Mouse (Mus musculus): ENCODE data around the gene Ift46. TPM values are rescaled to one million over a fixed set of nuclear protein-coding genes. Genes with fewer than 3 reads are reported as not detected.

The Ift46 gene
- polyA plus RNA-seq, 1 experiment from 2014 or later: 144 TPM

DNA sequence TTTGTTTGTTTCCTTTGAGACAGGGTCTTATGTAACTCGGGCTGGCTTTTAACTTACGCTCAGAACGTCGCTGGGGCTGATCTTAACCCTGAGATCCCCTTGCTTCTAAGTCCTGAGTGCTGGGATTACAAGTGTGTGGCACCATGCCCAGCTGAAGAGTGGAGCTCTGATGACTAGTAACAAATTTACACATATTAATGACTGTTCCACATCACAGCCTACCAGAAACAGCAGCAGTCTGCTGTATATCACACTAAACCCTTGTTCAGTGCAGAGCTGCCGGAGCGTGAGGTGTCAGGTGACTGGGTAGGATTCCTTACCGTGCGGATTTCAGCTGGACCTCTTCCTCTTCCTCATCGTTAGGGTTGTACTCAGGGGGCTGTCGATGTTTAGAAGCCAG lies 42.6 kb downstream of the Ift46 start:
- no peak overlapping the region for H3K9ac ChIP-seq (ENCODE audit: low read length)
- no peak overlapping the region for H3K27ac ChIP-seq (ENCODE audit: low read depth, low read length)
- no peak overlapping the region for H3K4me2 ChIP-seq (ENCODE audit: low read depth)
- H3K36me3 ChIP-seq (ENCODE audit: control insufficient read depth, insufficient read depth, low read length): peaks cover 44% of the 10 kb centered on the region
- WGBS: 94% methylated on average over 10 of the region's 10 CpGs
- ATAC-seq (ENCODE audit: insufficient read depth, low FRiP score, low TSS enrichment) (no peak), DNase-seq (ENCODE audit: low spot score) (no peak)
- H3K9me3 ChIP-seq (ENCODE audit: control insufficient read depth, low read length): no peaks in the 10 kb centered on the region
- no peak overlapping the region for H3K4me3 ChIP-seq (ENCODE audit: low read depth, low read length)
- H3K4me1 ChIP-seq (ENCODE audit: control insufficient read depth, insufficient read depth, low read length): no peaks in the 10 kb centered on the region
- H3K27me3 ChIP-seq (ENCODE audit: control insufficient read depth, insufficient read depth, low read length): no peaks in the 10 kb centered on the region

DNA sequence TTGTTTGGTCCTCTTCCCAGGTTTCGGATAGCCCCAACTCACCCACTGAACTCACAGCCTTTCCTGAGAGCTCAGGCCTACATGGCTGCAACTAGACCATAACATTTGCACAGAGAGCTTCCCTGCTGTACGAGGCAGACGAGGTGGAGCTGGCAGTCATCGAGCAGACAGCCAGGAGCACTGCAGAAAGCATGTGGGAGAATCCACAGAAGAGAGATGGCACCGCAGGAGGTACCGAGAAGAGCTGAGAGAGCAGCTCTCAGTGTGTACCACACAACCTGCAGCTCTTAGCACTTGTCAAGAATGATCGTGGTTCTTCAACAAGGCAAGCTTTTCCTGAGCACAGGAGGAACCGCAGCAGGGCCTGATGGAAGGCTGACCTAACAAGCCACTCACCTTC lies 46.5 kb downstream of the Ift46 start:
- ATAC-seq (ENCODE audit: insufficient read depth, low FRiP score, low TSS enrichment) (no peak), DNase-seq (ENCODE audit: low spot score) (no peak)
- H3K27me3 ChIP-seq (ENCODE audit: control insufficient read depth, insufficient read depth, low read length): no peaks in the 10 kb centered on the region
- H3K27ac ChIP-seq (ENCODE audit: low read depth, low read length): no peak overlapping the region
- H3K36me3 ChIP-seq (ENCODE audit: control insufficient read depth, insufficient read depth, low read length): peaks cover 46% of the 10 kb centered on the region
- no peak overlapping the region for H3K4me2 ChIP-seq (ENCODE audit: low read depth)
- no peaks in the 10 kb centered on the region for H3K4me1 ChIP-seq (ENCODE audit: control insufficient read depth, insufficient read depth, low read length)
- H3K4me3 ChIP-seq (ENCODE audit: low read depth, low read length): no peak overlapping the region
- H3K9me3 ChIP-seq (ENCODE audit: control insufficient read depth, low read length): no peaks in the 10 kb centered on the region
- no peak overlapping the region for H3K9ac ChIP-seq (ENCODE audit: low read length)
- 95% methylated on average over 8 of the region's 8 CpGs for WGBS

DNA sequence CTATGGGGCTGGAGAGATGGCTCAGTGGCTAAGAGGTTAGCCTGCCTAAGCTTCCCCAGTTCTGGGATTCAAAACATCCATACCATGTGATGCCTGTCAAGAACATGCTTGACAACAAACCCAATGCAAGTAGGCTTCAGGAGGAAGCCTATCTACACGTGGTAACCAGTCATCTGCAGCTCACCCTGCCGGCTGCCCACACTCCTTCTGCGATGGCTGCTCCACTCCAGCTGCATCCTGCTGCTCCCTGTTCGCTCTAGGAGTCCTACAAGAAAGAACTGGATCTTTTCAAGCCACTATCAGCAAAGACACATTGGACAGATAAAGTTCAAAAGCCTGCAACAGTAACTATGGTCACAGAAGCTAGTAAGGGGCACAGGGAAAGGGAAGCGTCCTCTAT lies 49.8 kb downstream of the Ift46 start:
- Histone ChIP-seq H3K4me1 (ENCODE audit: control insufficient read depth, insufficient read depth, low read length) (no peaks in the 10 kb centered on the region), H3K9ac (ENCODE audit: low read length) (no peak overlapping the region), H3K27ac (ENCODE audit: low read depth, low read length) (no peak overlapping the region), H3K27me3 (ENCODE audit: control insufficient read depth, insufficient read depth, low read length) (no peaks in the 10 kb centered on the region), H3K4me3 (ENCODE audit: low read depth, low read length) (no peak overlapping the region), H3K4me2 (ENCODE audit: low read depth) (no peak overlapping the region), H3K36me3 (ENCODE audit: control insufficient read depth, insufficient read depth, low read length) (peaks cover 53% of the 10 kb centered on the region), H3K9me3 (ENCODE audit: control insufficient read depth, low read length) (no peaks in the 10 kb centered on the region)
- 89% methylated on average over 5 of the region's 5 CpGs for WGBS
- no peak for ATAC-seq (ENCODE audit: insufficient read depth, low FRiP score, low TSS enrichment)
- no peak for DNase-seq (ENCODE audit: low spot score)

DNA sequence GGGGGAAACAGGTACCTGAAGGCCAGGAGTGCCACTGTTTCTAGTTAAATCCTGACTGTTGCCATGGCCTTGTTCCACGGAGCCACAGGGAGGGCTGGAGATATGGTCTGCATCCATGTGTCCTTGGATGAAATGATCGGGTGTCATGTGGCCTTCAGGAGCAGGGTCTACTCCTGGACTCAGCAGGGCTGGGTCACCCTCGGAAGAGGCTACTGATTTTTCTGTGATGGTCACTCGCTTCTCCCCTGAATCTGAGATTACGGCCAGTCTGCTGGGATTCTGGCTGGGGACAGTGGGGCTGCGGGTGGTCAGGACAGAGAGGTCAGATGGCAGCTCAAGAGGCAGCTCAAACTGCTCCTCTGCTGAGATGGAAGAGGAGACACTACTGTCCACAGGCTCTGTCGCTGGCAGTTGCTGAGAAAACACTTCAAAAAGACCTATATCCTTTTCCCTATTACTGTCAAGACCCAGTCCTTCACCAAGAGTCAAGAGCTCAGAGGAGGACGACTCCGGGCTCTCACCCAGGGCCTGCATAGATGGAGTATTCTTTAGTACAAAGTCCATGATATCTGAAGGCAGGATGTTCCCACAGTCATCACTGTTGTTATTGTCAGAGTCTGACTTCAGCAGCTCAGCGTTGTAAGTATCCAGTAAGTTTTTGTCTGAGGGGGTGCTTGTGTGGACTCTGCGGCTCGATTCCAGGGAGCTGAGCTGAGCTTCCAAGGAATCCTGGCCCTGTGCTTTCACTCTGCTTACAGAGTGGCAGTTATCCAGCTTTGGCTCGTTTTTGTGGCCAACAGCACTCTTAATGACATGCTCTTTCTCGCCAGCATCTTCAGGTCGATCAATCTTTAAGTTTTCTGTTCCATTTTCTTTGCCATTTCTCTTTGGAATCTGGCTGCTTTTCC lies 52.5 kb downstream of the Ift46 start:
- 94% methylated on average over 15 of the region's 15 CpGs for WGBS
- no peak for ATAC-seq (ENCODE audit: insufficient read depth, low FRiP score, low TSS enrichment)
- Histone ChIP-seq H3K36me3 (ENCODE audit: control insufficient read depth, insufficient read depth, low read length) (peaks cover 53% of the 10 kb centered on the region), H3K9me3 (ENCODE audit: control insufficient read depth, low read length) (no peaks in the 10 kb centered on the region), H3K4me3 (ENCODE audit: low read depth, low read length) (no peak overlapping the region), H3K4me2 (ENCODE audit: low read depth) (no peak overlapping the region), H3K4me1 (ENCODE audit: control insufficient read depth, insufficient read depth, low read length) (no peaks in the 10 kb centered on the region), H3K27me3 (ENCODE audit: control insufficient read depth, insufficient read depth, low read length) (no peaks in the 10 kb centered on the region), H3K27ac (ENCODE audit: low read depth, low read length) (no peak overlapping the region), H3K9ac (ENCODE audit: low read length) (no peak overlapping the region)
- no peak for DNase-seq (ENCODE audit: low spot score)

DNA sequence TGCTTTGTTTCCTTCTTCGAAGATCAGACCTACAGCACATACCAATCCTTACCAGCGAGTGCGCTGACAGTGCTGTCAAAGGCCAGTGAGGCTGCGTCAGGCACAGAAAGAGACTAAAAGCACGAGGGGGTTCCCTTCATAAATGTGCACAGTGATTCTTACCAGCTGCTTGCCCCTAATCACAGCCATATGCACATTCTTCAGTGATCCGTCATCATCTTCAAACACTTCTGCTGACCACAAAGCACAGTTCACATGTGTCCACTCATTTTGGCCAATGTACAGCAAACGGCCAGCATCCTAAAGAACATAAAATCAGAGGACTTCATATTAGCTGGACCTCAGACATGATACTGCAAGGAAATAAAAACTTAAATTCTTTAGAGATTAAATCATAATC lies 59.0 kb downstream of the Ift46 start:
- no peaks in the 10 kb centered on the region for H3K27me3 ChIP-seq (ENCODE audit: control insufficient read depth, insufficient read depth, low read length)
- no peaks in the 10 kb centered on the region for H3K4me1 ChIP-seq (ENCODE audit: control insufficient read depth, insufficient read depth, low read length)
- no peak overlapping the region for H3K27ac ChIP-seq (ENCODE audit: low read depth, low read length)
- 90% methylated on average over 7 of the region's 7 CpGs for WGBS
- no peak overlapping the region for H3K4me2 ChIP-seq (ENCODE audit: low read depth)
- H3K9ac ChIP-seq (ENCODE audit: low read length): no peak overlapping the region
- H3K4me3 ChIP-seq (ENCODE audit: low read depth, low read length): no peak overlapping the region
- DNase-seq (ENCODE audit: low spot score): no peak
- H3K9me3 ChIP-seq (ENCODE audit: control insufficient read depth, low read length): no peaks in the 10 kb centered on the region
- ATAC-seq (ENCODE audit: insufficient read depth, low FRiP score, low TSS enrichment): no peak
- H3K36me3 ChIP-seq (ENCODE audit: control insufficient read depth, insufficient read depth, low read length): peaks cover 38% of the 10 kb centered on the region

DNA sequence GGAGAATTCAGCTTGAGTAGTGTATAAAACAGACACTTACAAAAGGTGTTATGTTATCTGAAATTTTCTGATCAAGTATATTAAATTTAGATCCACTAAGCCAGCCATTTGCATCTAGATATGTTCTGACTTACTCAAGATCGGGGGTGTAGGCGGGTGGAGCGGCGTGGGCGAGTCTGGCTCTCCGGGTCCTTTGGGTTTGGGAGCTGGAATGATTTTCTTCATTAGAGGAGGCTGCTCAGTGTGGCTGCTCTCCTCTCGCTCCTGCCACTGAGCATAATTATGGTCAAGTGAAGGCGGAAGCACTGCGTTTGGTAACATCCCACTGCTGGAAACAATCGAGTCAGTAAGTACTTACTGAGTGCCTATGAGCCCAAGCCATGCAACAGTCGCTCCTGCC lies 61.2 kb downstream of the Ift46 start:
- 98% methylated on average over 11 of the region's 11 CpGs for WGBS
- no peaks in the 10 kb centered on the region for H3K9me3 ChIP-seq (ENCODE audit: control insufficient read depth, low read length)
- no peak overlapping the region for H3K4me2 ChIP-seq (ENCODE audit: low read depth)
- ATAC-seq (ENCODE audit: insufficient read depth, low FRiP score, low TSS enrichment) (no peak), DNase-seq (ENCODE audit: low spot score) (no peak)
- no peaks in the 10 kb centered on the region for H3K4me1 ChIP-seq (ENCODE audit: control insufficient read depth, insufficient read depth, low read length)
- H3K4me3 ChIP-seq (ENCODE audit: low read depth, low read length): no peak overlapping the region
- no peak overlapping the region for H3K9ac ChIP-seq (ENCODE audit: low read length)
- no peak overlapping the region for H3K27ac ChIP-seq (ENCODE audit: low read depth, low read length)
- H3K36me3 ChIP-seq (ENCODE audit: control insufficient read depth, insufficient read depth, low read length): peaks cover 38% of the 10 kb centered on the region
- H3K27me3 ChIP-seq (ENCODE audit: control insufficient read depth, insufficient read depth, low read length): no peaks in the 10 kb centered on the region

DNA sequence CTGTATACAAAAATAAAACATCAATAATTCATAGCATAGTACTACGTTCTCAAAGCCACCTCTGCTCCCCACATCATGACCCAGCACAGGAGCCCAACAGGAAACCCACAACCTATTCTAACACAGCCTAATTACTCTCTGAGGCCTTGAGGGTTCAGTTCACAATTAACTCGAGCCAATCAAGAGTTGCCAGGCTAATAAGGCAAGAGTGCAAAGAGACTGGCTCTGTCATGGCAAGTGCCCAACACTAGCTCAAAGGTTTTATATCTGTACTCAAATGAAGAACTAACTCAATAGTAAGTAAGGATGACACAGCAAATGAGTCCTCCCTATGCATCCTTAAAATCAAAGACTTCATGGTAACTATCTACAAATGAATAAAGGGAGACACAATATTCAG lies 62.8 kb downstream of the Ift46 start:
- no peak overlapping the region for H3K27ac ChIP-seq (ENCODE audit: low read depth, low read length)
- ATAC-seq (ENCODE audit: insufficient read depth, low FRiP score, low TSS enrichment) (no peak), DNase-seq (ENCODE audit: low spot score) (no peak)
- H3K9me3 ChIP-seq (ENCODE audit: control insufficient read depth, low read length): no peaks in the 10 kb centered on the region
- 88% methylated on average over 2 of the region's 2 CpGs for WGBS
- H3K4me2 ChIP-seq (ENCODE audit: low read depth): no peak overlapping the region
- H3K4me1 ChIP-seq (ENCODE audit: control insufficient read depth, insufficient read depth, low read length): no peaks in the 10 kb centered on the region
- no peak overlapping the region for H3K9ac ChIP-seq (ENCODE audit: low read length)
- H3K4me3 ChIP-seq (ENCODE audit: low read depth, low read length): no peak overlapping the region
- H3K36me3 ChIP-seq (ENCODE audit: control insufficient read depth, insufficient read depth, low read length): peaks cover 35% of the 10 kb centered on the region
- H3K27me3 ChIP-seq (ENCODE audit: control insufficient read depth, insufficient read depth, low read length): no peaks in the 10 kb centered on the region

DNA sequence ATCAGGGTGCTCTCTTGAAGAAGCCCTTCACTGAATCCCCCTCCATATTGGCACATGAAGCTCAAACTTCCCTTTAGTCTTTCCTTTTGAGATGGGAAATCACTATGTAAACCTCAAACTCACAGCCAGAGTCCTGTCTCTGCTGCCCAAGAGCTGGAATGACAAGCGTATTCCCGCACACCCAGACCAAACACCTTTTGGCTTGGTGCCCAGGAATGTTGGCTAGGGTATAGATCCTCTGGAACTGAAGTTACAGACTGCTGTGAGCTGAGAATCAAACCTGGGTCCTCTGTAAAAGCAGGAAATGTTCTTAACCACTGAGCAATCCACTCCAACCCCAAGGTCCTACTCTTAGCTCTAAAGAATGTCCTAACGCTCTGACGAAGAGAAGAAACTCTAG lies 64.6 kb downstream of the Ift46 start:
- no peak overlapping the region for H3K4me2 ChIP-seq (ENCODE audit: low read depth)
- ATAC-seq (ENCODE audit: insufficient read depth, low FRiP score, low TSS enrichment): no peak
- peaks cover 33% of the 10 kb centered on the region for H3K36me3 ChIP-seq (ENCODE audit: control insufficient read depth, insufficient read depth, low read length)
- no peak overlapping the region for H3K27ac ChIP-seq (ENCODE audit: low read depth, low read length)
- H3K9ac ChIP-seq (ENCODE audit: low read length): no peak overlapping the region
- no peak overlapping the region for H3K4me3 ChIP-seq (ENCODE audit: low read depth, low read length)
- no peaks in the 10 kb centered on the region for H3K9me3 ChIP-seq (ENCODE audit: control insufficient read depth, low read length)
- no peaks in the 10 kb centered on the region for H3K27me3 ChIP-seq (ENCODE audit: control insufficient read depth, insufficient read depth, low read length)
- DNase-seq (ENCODE audit: low spot score): no peak
- H3K4me1 ChIP-seq (ENCODE audit: control insufficient read depth, insufficient read depth, low read length): no peaks in the 10 kb centered on the region
- WGBS: 96% methylated on average over 4 of the region's 4 CpGs

DNA sequence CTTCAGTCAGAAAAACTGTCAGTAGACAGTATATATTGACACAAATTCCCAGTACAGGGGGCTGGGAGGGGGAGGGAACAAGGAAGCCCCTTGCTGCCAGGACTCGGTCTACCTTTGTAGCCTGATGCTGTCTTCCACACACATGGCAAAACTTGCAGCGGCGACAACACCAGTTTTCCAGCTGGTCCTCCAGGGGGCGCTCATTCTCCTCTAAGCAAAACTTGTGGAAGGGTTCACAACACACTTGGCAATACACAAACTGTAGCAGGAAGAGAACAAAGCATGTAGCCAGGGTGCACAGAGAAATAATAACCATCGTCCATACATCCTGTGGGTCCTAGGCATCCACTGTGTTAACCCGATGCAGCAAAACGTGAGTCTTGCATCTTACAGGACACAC lies 68.7 kb downstream of the Ift46 start:
- no peaks in the 10 kb centered on the region for H3K9me3 ChIP-seq (ENCODE audit: control insufficient read depth, low read length)
- no peak overlapping the region for H3K9ac ChIP-seq (ENCODE audit: low read length)
- H3K36me3 ChIP-seq (ENCODE audit: control insufficient read depth, insufficient read depth, low read length): peaks cover 32% of the 10 kb centered on the region
- WGBS: 59% methylated on average over 7 of the region's 7 CpGs
- H3K4me3 ChIP-seq (ENCODE audit: low read depth, low read length): no peak overlapping the region
- no peak overlapping the region for H3K4me2 ChIP-seq (ENCODE audit: low read depth)
- peak; percentile 82 for DNase-seq (ENCODE audit: low spot score)
- ATAC-seq (ENCODE audit: insufficient read depth, low FRiP score, low TSS enrichment): no peak
- H3K27ac ChIP-seq (ENCODE audit: low read depth, low read length): no peak overlapping the region
- H3K4me1 ChIP-seq (ENCODE audit: control insufficient read depth, insufficient read depth, low read length): no peaks in the 10 kb centered on the region
- no peaks in the 10 kb centered on the region for H3K27me3 ChIP-seq (ENCODE audit: control insufficient read depth, insufficient read depth, low read length)
